Mouse (Mus musculus): ENCODE measurements around the gene Gngt2. TPM values are rescaled to one million over a fixed set of nuclear protein-coding genes. Genes with fewer than 3 reads are reported as not detected.
"Not testable (repeated sequence)": the region's sequence is repeated elsewhere in the genome, so short reads cannot be mapped to it uniquely, and the experiment has no call there.

Gngt2 gene
- total RNA-seq, 2 experiments from 2014 or later: 3.1 to 3.9 TPM

GRCm38 (mm10) chr11:95869918-95870470 lies 33.0 kb downstream of the Gngt2 start:
- intact Hi-C loops (cut with DNase I): loop anchor here (5.0 kb wide), 1 partner anchor 162 kb away; the partner anchor contains the start of gene Snf8
- no peak for DNase-seq (ENCODE audit: low spot score in 2 of 2)

- intact Hi-C loops (cut with DNase I): loop anchor here (5.0 kb wide), 2 partner anchors 81 to 251 kb away; no protein-coding TSS in a partner anchor
- DNase-seq (ENCODE audit: low spot score in 2 of 2): no peak
These were observed 38.8 kb downstream of the Gngt2 start for GRCm38 (mm10) chr11:95875804-95876203.

DNA sequence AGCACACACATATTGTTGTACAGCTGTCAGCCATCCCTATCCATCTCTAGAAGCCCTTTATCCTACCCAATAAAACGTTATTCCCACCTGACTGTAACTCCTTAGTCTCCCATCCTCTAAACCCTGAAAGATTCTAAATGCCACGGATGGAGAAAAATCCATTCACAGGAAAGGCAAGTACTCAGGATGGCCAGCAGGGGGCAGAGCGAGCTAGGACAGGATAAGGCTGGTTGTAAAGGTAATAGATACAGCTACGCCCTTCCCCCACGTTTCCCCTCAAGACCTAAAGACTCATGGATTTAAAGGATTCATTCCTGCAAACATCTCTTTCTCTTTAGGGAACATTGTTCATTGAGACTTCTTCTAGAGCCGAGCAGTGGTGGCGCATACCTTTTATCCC lies 39.3 kb downstream of the Gngt2 start:
- DNase-seq (ENCODE audit: low spot score in 2 of 2): peak; percentile 15 to 23
- intact Hi-C loops (cut with DNase I): loop anchor here (5.0 kb wide), 2 partner anchors 81 to 251 kb away; no protein-coding TSS in a partner anchor

GRCm38 (mm10) chr11:95879861-95880260 lies 42.8 kb downstream of the Gngt2 start:
- intact Hi-C loops (cut with DNase I): loop anchor here (5.0 to 10.0 kb wide), 3 partner anchors 77 to 355 kb away; no protein-coding TSS in a partner anchor
- not testable (repeated sequence) for DNase-seq (ENCODE audit: low spot score in 2 of 2)

GRCm38 (mm10) chr11:95890462-95891051 lies 53.5 kb downstream of the Gngt2 start:
- DNase-seq (ENCODE audit: low spot score in 2 of 2): no peak
- intact Hi-C loops (cut with DNase I): no loop called here

Other genes starting within 250 kb of the Gngt2 start
- gene Ngfr, start 249.5 kb upstream of the Gngt2 start, total RNA-seq (2021): 1 to 10 TPM in 1 of 2 experiments, under 1 TPM in 1; 0.74 to 1.7 TPM
- gene Phb, start 170.3 kb upstream of the Gngt2 start, total RNA-seq (2021): 10 to 100 TPM; 67.1 to 85.8 TPM
- 10 to 100 TPM; 36.4 to 44.1 TPM for gene Zfp652, start 124.5 kb upstream of the Gngt2 start, total RNA-seq (2021)
- 1 to 10 TPM in 1 of 2 experiments, under 1 TPM in 1; 0.62 to 1.8 TPM for gene B130006D01Rik, start 113.6 kb upstream of the Gngt2 start, total RNA-seq (2021)
- gene Phospho1, start 12.7 kb upstream of the Gngt2 start, total RNA-seq (2021): 10 to 100 TPM; 70.8 to 84.6 TPM
- gene Abi3, start 5.3 kb downstream of the Gngt2 start, total RNA-seq (2021): 1 to 10 TPM; 5.1 to 5.3 TPM
- gene B4galnt2, start 77.7 kb downstream of the Gngt2 start, total RNA-seq (2021): not detected
- under 1 TPM in 1 of 2 experiments, not detected in 1; 0.27 TPM for gene Igf2bp1, start 168.7 kb downstream of the Gngt2 start, total RNA-seq (2021)
- not detected for gene Gip, start 187.3 kb downstream of the Gngt2 start, total RNA-seq (2021)
- 100 to 1,000 TPM in 1 of 2 experiments, 10 to 100 TPM in 1; 99.2 to 113 TPM for gene Snf8, start 197.7 kb downstream of the Gngt2 start, total RNA-seq (2021)
- gene Ube2z, start 228.2 kb downstream of the Gngt2 start, total RNA-seq (2021): 10 to 100 TPM; 55.4 to 56.7 TPM
- gene Atp5g1, start 238.5 kb downstream of the Gngt2 start, total RNA-seq (2021): 100 to 1,000 TPM; 349 to 383 TPM

Measured in left cerebral cortex, postnatal 36 days (tissue).